In genomic region chr19:36439894-36440714, GRCm38 (mm10) we compare ENCODE assay signal across 8 mouse cellular contexts.
DNase-seq lines count a peak whose midpoint lies in the region; ATAC-seq lines count a peak whose summit lies in the region.

No protein-coding gene starts in this region.

- H3K4me3 ChIP-seq in hindbrain, embryonic 14.5 days (replicated peaks; ENCODE audit: low read length), result no peak overlapping the region

- peak; percentile 55; the same call in 1 of the 2 replicates for ATAC-seq in hindbrain, embryonic 14.5 days (ENCODE audit: low FRiP score)
- no peak for ATAC-seq in inflammation-experienced regulatory T-cells, adult 6 months

- no peaks in the 10 kb centered on the region for H3K36me3 ChIP-seq in hindbrain, embryonic 14.5 days (replicated peaks; ENCODE audit: control insufficient read depth, insufficient read depth)

- no peak overlapping the region for H3K27ac ChIP-seq in hindbrain, embryonic 14.5 days

- H3K4me1 ChIP-seq in hindbrain, embryonic 14.5 days (replicated peaks; ENCODE audit: control insufficient read depth, insufficient read depth, low read length), result no peaks in the 10 kb centered on the region

- WGBS in hindbrain, embryonic 14.5 days, result 58% methylated on average over 9 of the region's 9 CpGs

- no peak overlapping the region for H3K9ac ChIP-seq in hindbrain, embryonic 14.5 days

- H3K9me3 ChIP-seq in hindbrain, embryonic 14.5 days (ENCODE audit: control insufficient read depth, low read length), result no peaks in the 10 kb centered on the region

- intact Hi-C loops in left cerebral cortex, postnatal 14 days (cut with DNase I), result loop anchor here (1.0 kb wide), 2 partner anchors 257 to 329 kb away; no protein-coding TSS in a partner anchor

- no peak overlapping the region for H3K4me2 ChIP-seq in hindbrain, embryonic 14.5 days (replicated peaks)

- DNase-seq in ovary, postnatal 14 days (ENCODE audit: low spot score), result peak; percentile 53
- no peak for DNase-seq in ovary, postnatal 10 days (ENCODE audit: low spot score)
- peak; percentile 72 for DNase-seq in adrenal gland, postnatal 10 days
- DNase-seq in embryo, embryonic 11.5 days (ENCODE audit: low read depth, low spot score), result peak; percentile 23
- DNase-seq in hindbrain, embryonic 14.5 days (ENCODE audit: low spot score), result peak; percentile 84
- peak; percentile 14 to 66 for DNase-seq in left cerebral cortex, postnatal 14 days (ENCODE audit: low spot score in 2 of 2)
- DNase-seq in naive thymus-derived CD4-positive, alpha-beta T cell, adult 2 months (ENCODE audit: low read depth), result peak; percentile 62

- no peaks in the 10 kb centered on the region for H3K27me3 ChIP-seq in hindbrain, embryonic 14.5 days (ENCODE audit: control insufficient read depth, insufficient read depth, low read length)
